8 mouse cellular contexts compared by ENCODE assay signal in the genomic region with DNA sequence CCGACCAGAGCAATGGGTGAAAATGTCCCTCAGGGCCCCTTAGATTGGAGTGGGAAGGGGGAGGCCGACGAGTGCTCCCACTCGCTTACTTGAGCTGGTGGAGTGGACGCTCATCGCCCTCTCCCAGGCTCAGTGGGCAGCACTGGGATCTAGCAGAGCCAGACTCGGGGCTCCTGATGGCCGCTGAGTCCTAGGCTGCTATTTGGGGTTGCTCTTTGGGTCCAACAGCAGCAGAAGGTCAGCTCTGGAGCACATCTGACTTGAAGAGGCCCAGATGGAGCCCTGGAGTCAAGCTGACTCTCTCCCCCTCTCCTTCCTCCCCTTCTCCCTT. TPM values are rescaled to one million over a fixed set of nuclear protein-coding genes. Genes with fewer than 3 reads are reported as not detected.
DNase-seq lines count a peak whose midpoint lies in the region; ATAC-seq and TF ChIP-seq lines count a peak whose summit lies in the region.

No protein-coding gene starts in this region.

- TF ChIP-seq EP300 in heart, postnatal 0 days (IDR thresholded peaks at IDR 0.05; ENCODE audit: low read depth) = no peak

- intact Hi-C loops in gastrocnemius, postnatal 14 days (cut with DNase I; ENCODE audit: low total_unique reads) = loop anchor here (10.0 kb wide), 1 partner anchor 285 kb away; no protein-coding TSS in a partner anchor

- peak overlapping the region; percentile 89 for H3K4me2 ChIP-seq in heart, postnatal 0 days (ENCODE audit: low read depth, low read length)
- peak overlapping the region; percentile 71 for H3K4me2 ChIP-seq in hindbrain, embryonic 12.5 days (replicated peaks)
- peak overlapping the region; percentile 83 for H3K4me2 ChIP-seq in midbrain, embryonic 11.5 days

- H3K9me3 ChIP-seq in heart, postnatal 0 days (replicated peaks; ENCODE audit: control insufficient read depth, low read length) = no peaks in the 10 kb centered on the region
- no peaks in the 10 kb centered on the region for H3K9me3 ChIP-seq in hindbrain, embryonic 12.5 days (replicated peaks)
- H3K9me3 ChIP-seq in midbrain, embryonic 11.5 days (ENCODE audit: control insufficient read depth, low read length) = no peaks in the 10 kb centered on the region

- H3K36me3 ChIP-seq in heart, postnatal 0 days (replicated peaks; ENCODE audit: control insufficient read depth, insufficient read depth, low read length) = peaks cover 14% of the 10 kb centered on the region; the same call in 1 of the 2 replicates
- H3K36me3 ChIP-seq in hindbrain, embryonic 12.5 days = no peaks in the 10 kb centered on the region
- H3K36me3 ChIP-seq in midbrain, embryonic 11.5 days (ENCODE audit: control insufficient read depth, insufficient read depth, low read length) = no peaks in the 10 kb centered on the region

- H3K27me3 ChIP-seq in heart, postnatal 0 days (ENCODE audit: control insufficient read depth, insufficient read depth, low read length) = no peaks in the 10 kb centered on the region
- peaks cover 21% of the 10 kb centered on the region for H3K27me3 ChIP-seq in hindbrain, embryonic 12.5 days
- peaks cover 12% of the 10 kb centered on the region for H3K27me3 ChIP-seq in midbrain, embryonic 11.5 days (ENCODE audit: control insufficient read depth, insufficient read depth, low read length)

- no peak for ATAC-seq in heart, postnatal 0 days (ENCODE audit: insufficient read depth, low read depth)
- ATAC-seq in hindbrain, embryonic 12.5 days (ENCODE audit: low FRiP score) = peak; percentile 33; the same call in 1 of the 2 replicates
- peak; percentile 70 for ATAC-seq in midbrain, embryonic 11.5 days (ENCODE audit: low FRiP score)
- ATAC-seq in granulocyte monocyte progenitor cell, adult 5-6 weeks (replicated peaks; ENCODE audit: poor library complexity, severe bottlenecking) = no peak

- TF ChIP-seq POLR2A in bone marrow, adult 2 months (IDR thresholded peaks at IDR 0.05; ENCODE audit: borderline replicate concordance, control insufficient read depth, low read depth, low read length) = no peak

- DNase-seq in heart, postnatal 0 days (ENCODE audit: low spot score) = no peak
- no peak for DNase-seq in heart, adult 11 months
- no peak for DNase-seq in midbrain, embryonic 11.5 days (ENCODE audit: low spot score, missing footprints)
- no peak for DNase-seq in gastrocnemius, postnatal 14 days
- DNase-seq in adrenal gland, postnatal 10 days = no peak

- TF ChIP-seq CTCF in heart, postnatal 0 days (IDR thresholded peaks at IDR 0.05; ENCODE audit: low read depth) = no peak
- TF ChIP-seq CTCF in bone marrow, adult 2 months (IDR thresholded peaks at IDR 0.05; ENCODE audit: control insufficient read depth, insufficient read depth, low read length) = no peak

- WGBS in heart, postnatal 0 days = 0% methylated on average over 8 of the region's 8 CpGs
- whole genome bisulfite sequencing in bone marrow, adult 2 months = 0% methylated on average over 8 of the region's 8 CpGs
- WGBS in hindbrain, embryonic 12.5 days = 7% methylated on average over 8 of the region's 8 CpGs
- whole genome bisulfite sequencing in midbrain, embryonic 11.5 days = 3% methylated on average over 8 of the region's 8 CpGs

- no peaks in the 10 kb centered on the region; the same call in 1 of the 2 replicates for H3K4me1 ChIP-seq in heart, postnatal 0 days (ENCODE audit: control insufficient read depth, insufficient read depth)
- no peaks in the 10 kb centered on the region; the same call in 1 of the 2 replicates for H3K4me1 ChIP-seq in bone marrow, adult 2 months (ENCODE audit: control insufficient read depth, insufficient read depth, low read length)
- peaks cover 17% of the 10 kb centered on the region for H3K4me1 ChIP-seq in hindbrain, embryonic 12.5 days
- H3K4me1 ChIP-seq in midbrain, embryonic 11.5 days (ENCODE audit: control insufficient read depth, insufficient read depth, low read length) = peaks cover 10% of the 10 kb centered on the region

- peak overlapping the region; percentile 75 for H3K9ac ChIP-seq in heart, postnatal 0 days (replicated peaks; ENCODE audit: low read depth, low read length)
- peak overlapping the region; percentile 56 for H3K9ac ChIP-seq in hindbrain, embryonic 12.5 days
- H3K9ac ChIP-seq in midbrain, embryonic 11.5 days (ENCODE audit: low read length) = peak overlapping the region; percentile 73

- peak overlapping the region; percentile 83 for H3K27ac ChIP-seq in heart, postnatal 0 days (ENCODE audit: low read depth)
- H3K27ac ChIP-seq in bone marrow, adult 2 months (ENCODE audit: control insufficient read depth, insufficient read depth, low read depth, low read length, poor library complexity) = peak overlapping the region; percentile 35
- H3K27ac ChIP-seq in hindbrain, embryonic 12.5 days = no peak overlapping the region
- H3K27ac ChIP-seq in midbrain, embryonic 11.5 days (ENCODE audit: low read depth, low read length) = no peak overlapping the region

- H3K4me3 ChIP-seq in heart, postnatal 0 days (ENCODE audit: low read depth, low read length) = peak overlapping the region; percentile 63
- H3K4me3 ChIP-seq in bone marrow, adult 2 months (replicated peaks; ENCODE audit: control insufficient read depth, low read depth, low read length) = peak overlapping the region; percentile 75
- H3K4me3 ChIP-seq in hindbrain, embryonic 12.5 days = peak overlapping the region; percentile 41
- H3K4me3 ChIP-seq in midbrain, embryonic 11.5 days (ENCODE audit: low read depth, low read length) = peak overlapping the region; percentile 46

RNA-seq across cellular contexts. Expression of a gene that starts 11.0 kb away (rescaled TPM):
- total RNA-seq in heart, postnatal 0 days (2014; rRNA removed; ENCODE audit: low replicate concordance) = 80.4 and 110 TPM in 2 replicates
- 81.6 and 84.0 TPM in 2 replicates for polyA plus RNA-seq in heart, postnatal 0 days (2015; fragmentation: Nextera tagmentation; extraction: Ambion mirVana)
- 22.8 and 31.5 TPM in 2 replicates for polyA plus RNA-seq in bone marrow, adult 2 months (2011; ENCODE audit: insufficient read depth, insufficient read length, low replicate concordance, missing spikeins)
- 44.3 and 46.1 TPM in 2 replicates for polyA plus RNA-seq in hindbrain, embryonic 12.5 days (2016; fragmentation: Nextera tagmentation; extraction: Ambion mirVana)
- polyA plus RNA-seq in midbrain, embryonic 11.5 days (2014; fragmentation: Nextera tagmentation; extraction: Ambion mirVana) = 46.9 and 47.0 TPM in 2 replicates
- 10 to 100 TPM; 31.9 to 32.5 TPM for total RNA-seq in gastrocnemius, postnatal 14 days (2021)
- total RNA-seq in adrenal gland, postnatal 10 days (2021) = 10 to 100 TPM; 71.2 to 89.2 TPM
- total RNA-seq in granulocyte monocyte progenitor cell, adult 5-6 weeks (2014; fragmentation: Nextera tagmentation) = 48.6 and 66.5 TPM in 2 replicates
- total RNA-seq in granulocyte monocyte progenitor cell, adult 5-6 weeks (2017) = 28.0 and 39.1 TPM in 2 replicates

RNA-seq across cellular contexts. Expression of a gene that starts 22.3 kb away (rescaled TPM):
- 116 and 121 TPM in 2 replicates for total RNA-seq in heart, postnatal 0 days (2014; rRNA removed; ENCODE audit: low replicate concordance)
- 24.6 and 26.2 TPM in 2 replicates for polyA plus RNA-seq in heart, postnatal 0 days (2015; fragmentation: Nextera tagmentation; extraction: Ambion mirVana)
- polyA plus RNA-seq in bone marrow, adult 2 months (2011; ENCODE audit: insufficient read depth, insufficient read length, low replicate concordance, missing spikeins) = 24.6 and 31.6 TPM in 2 replicates
- 64.5 and 74.1 TPM in 2 replicates for polyA plus RNA-seq in hindbrain, embryonic 12.5 days (2016; fragmentation: Nextera tagmentation; extraction: Ambion mirVana)
- 70.5 and 79.6 TPM in 2 replicates for polyA plus RNA-seq in midbrain, embryonic 11.5 days (2014; fragmentation: Nextera tagmentation; extraction: Ambion mirVana)
- total RNA-seq in gastrocnemius, postnatal 14 days (2021) = 10 to 100 TPM; 40.2 to 41.2 TPM
- 10 to 100 TPM; 75.1 to 75.6 TPM for total RNA-seq in adrenal gland, postnatal 10 days (2021)
- total RNA-seq in granulocyte monocyte progenitor cell, adult 5-6 weeks (2014; fragmentation: Nextera tagmentation) = 26.9 and 35.9 TPM in 2 replicates
- total RNA-seq in granulocyte monocyte progenitor cell, adult 5-6 weeks (2017) = 50.0 and 88.6 TPM in 2 replicates

RNA-seq across cellular contexts. Expression of a gene that starts 48.9 kb away (rescaled TPM):
- 60.4 and 63.6 TPM in 2 replicates for total RNA-seq in heart, postnatal 0 days (2014; rRNA removed; ENCODE audit: low replicate concordance)
- polyA plus RNA-seq in heart, postnatal 0 days (2015; fragmentation: Nextera tagmentation; extraction: Ambion mirVana) = 36.4 and 38.3 TPM in 2 replicates
- polyA plus RNA-seq in bone marrow, adult 2 months (2011; ENCODE audit: insufficient read depth, insufficient read length, low replicate concordance, missing spikeins) = 24.6 and 42.3 TPM in 2 replicates
- 163 and 168 TPM in 2 replicates for polyA plus RNA-seq in hindbrain, embryonic 12.5 days (2016; fragmentation: Nextera tagmentation; extraction: Ambion mirVana)
- polyA plus RNA-seq in midbrain, embryonic 11.5 days (2014; fragmentation: Nextera tagmentation; extraction: Ambion mirVana) = 167 and 173 TPM in 2 replicates
- total RNA-seq in gastrocnemius, postnatal 14 days (2021) = 10 to 100 TPM; 25.8 to 26.5 TPM
- 10 to 100 TPM; 85.1 to 90.9 TPM for total RNA-seq in adrenal gland, postnatal 10 days (2021)
- 56.1 and 72.5 TPM in 2 replicates for total RNA-seq in granulocyte monocyte progenitor cell, adult 5-6 weeks (2014; fragmentation: Nextera tagmentation)
- total RNA-seq in granulocyte monocyte progenitor cell, adult 5-6 weeks (2017) = 78.7 and 81.9 TPM in 2 replicates

Comparison
In these comparisons a context has a peak if more than half of its experiments do, and no peak if none do; other contexts are left out.
1. ATAC-seq: peak in hindbrain, embryonic 12.5 days (single experiment) and midbrain, embryonic 11.5 days (single experiment); none in heart, postnatal 0 days (single experiment) and granulocyte monocyte progenitor cell, adult 5-6 weeks (single experiment).
2. H3K27ac ChIP-seq: peak in heart, postnatal 0 days (single experiment) and bone marrow, adult 2 months (single experiment); none in hindbrain, embryonic 12.5 days (single experiment) and midbrain, embryonic 11.5 days (single experiment).
3. Peak in every context shown above with its lines, with median percentiles within 50 percentile points of each other: H3K4me2 ChIP-seq, H3K4me3 ChIP-seq and H3K9ac ChIP-seq.